Comparison of ENCODE assay signal across 10 mouse cellular contexts in genomic region chr3:123604586-123604985, GRCm38 (mm10).
"Had no signal": no experiment of that assay in that cellular context is flagged by ENCODE, and none has a peak within 500 bp of the region (broad histone marks: within the 10 kb centered on the region; RNA-seq: fewer than 3 reads in every experiment).

No protein-coding gene starts in this region.

- DNase-seq: kidney, postnatal 10 days; kidney, postnatal 4 days; layer of hippocampus, adult 9-11 months; liver; lung, adult 2 months; lung, postnatal 14 days; lung, postnatal 4 days; midbrain, embryonic 14.5 days; thymus, adult 18-20 months; thymus, postnatal 36 days had no signal
